Mouse (Mus musculus) C2C12 (cell line): ENCODE data around the gene Omg. TPM values are rescaled to one million over a fixed set of nuclear protein-coding genes. Genes with fewer than 3 reads are reported as not detected.

ENCODE experiments used
- H3K27me3 ChIP-seq: one replicate; pipeline ENCODE4 v1.6.1; 2011; ENCODE audit not compliant: control insufficient read depth, insufficient read depth, insufficient read length
- H3K36me3 ChIP-seq: one replicate; pipeline ENCODE4 v1.6.1; 2011; ENCODE audit not compliant: control insufficient read depth, insufficient read depth
- H3K4me3 ChIP-seq: one replicate; pipeline ENCODE4 v1.5.1; 2011; ENCODE audit warnings: mild to moderate bottlenecking, control low read depth; ENCODE audit not compliant: poor library complexity, insufficient read depth, severe bottlenecking
- H3K79me2 ChIP-seq: one replicate; pipeline ENCODE4 v1.6.1; 2011; ENCODE audit not compliant: control insufficient read depth, insufficient read depth
- H3K79me3 ChIP-seq: one replicate; pipeline ENCODE4 v1.6.1; 2011; ENCODE audit warnings: low read depth, control low read depth
- H3ac ChIP-seq: one replicate; pipeline ENCODE3; 2011; ENCODE audit warnings: low read depth; ENCODE audit not compliant: control insufficient read depth, insufficient read length
- CEBPB ChIP-seq: IDR thresholded peaks from one replicate; pipeline ENCODE4 v1.6.1; 2011; ENCODE audit warnings: low read depth, mild to moderate bottlenecking, control low read depth, moderate library complexity
- CTCF ChIP-seq: IDR thresholded peaks from one replicate; pipeline ENCODE4 v1.5.1; 2011; ENCODE audit not compliant: control insufficient read depth, insufficient read depth, insufficient read length
- FOSL1 ChIP-seq: IDR thresholded peaks from one replicate; pipeline ENCODE4 v1.8.0; 2011; ENCODE audit warnings: mild to moderate bottlenecking, low read length; ENCODE audit not compliant: poor library complexity, insufficient read depth, severe bottlenecking
- MAX ChIP-seq: IDR thresholded peaks from one replicate; pipeline ENCODE4 v1.6.1; 2011; ENCODE audit warnings: mild to moderate bottlenecking, control low read depth
- MYOD1 ChIP-seq: IDR thresholded peaks from one replicate; pipeline ENCODE4 v1.6.1; 2011; ENCODE audit warnings: low read depth; ENCODE audit not compliant: control insufficient read depth, insufficient read length
- MYOG ChIP-seq: IDR thresholded peaks from one replicate; pipeline ENCODE4 v1.6.1; 2011; ENCODE audit not compliant: control insufficient read depth, insufficient read length; ENCODE audit errors: extremely low read depth
- USF1 ChIP-seq: IDR thresholded peaks from one replicate; pipeline ENCODE4 v1.6.1; 2011; ENCODE audit warnings: low read depth, mild to moderate bottlenecking, control low read depth, moderate library complexity
- polyA plus RNA-seq: library from polyadenylated mRNA; unstranded; fragments of >200 nt; fragmentation: generic; extraction: Trizol; gene quantifications from one replicate; pipeline ENCODE4 v1.2.1, GENCODE M21; 2012; ENCODE audit warnings: missing spikeins

Omg gene
- polyA plus RNA-seq, 1 experiment = 0.16 TPM

- Histone ChIP-seq H3K79me3 (no peaks in the 10 kb centered on the region), H3ac (no peak overlapping the region), H3K79me2 (peaks cover 27% of the 10 kb centered on the region), H3K27me3 (no peaks in the 10 kb centered on the region), H3K4me3 (no peak overlapping the region), H3K36me3 (peaks cover 40% of the 10 kb centered on the region)
- TF ChIP-seq USF1 (no peak), MYOG (no peak), CTCF (no peak), MAX (no peak), CEBPB (no peak), MYOD1 (no peak), FOSL1 (no peak)
Measured at GRCm38 (mm10) chr11:79531485-79531884, 27.6 kb upstream of the Omg start.

- Histone ChIP-seq H3K79me3 (no peaks in the 10 kb centered on the region), H3K79me2 (peaks cover 27% of the 10 kb centered on the region), H3ac (peak overlapping the region; percentile 3), H3K36me3 (peaks cover 40% of the 10 kb centered on the region), H3K27me3 (no peaks in the 10 kb centered on the region), H3K4me3 (no peak overlapping the region)
- TF ChIP-seq MYOD1 (peak; percentile 29), MAX (no peak)
Measured at GRCm38 (mm10) chr11:79530774-79531173, 26.9 kb upstream of the Omg start.

GRCm38 (mm10) chr11:79530333-79530761 lies 26.5 kb upstream of the Omg start, which contains the start of the genes Evi2 and Evi2a:
Evi2 (minus strand) TSS chr11:79530589.
Evi2a (minus strand) TSS chr11:79530609.
- Histone ChIP-seq H3K4me3 (peak within 1 kb of the TSS; percentile 21), H3K79me2 (peaks cover 31% of the 10 kb centered on the region), H3K36me3 (peaks cover 40% of the 10 kb centered on the region), H3ac (peak within 1 kb of the TSS; percentile 63), H3K27me3 (no peaks in the 10 kb centered on the region), H3K79me3 (no peaks in the 10 kb centered on the region)
- peak; percentile 28 for TF ChIP-seq FOSL1
- peak; percentile 92 for TF ChIP-seq MYOD1
- TF ChIP-seq MAX = peak; percentile 52
- TF ChIP-seq USF1 = no peak

GRCm38 (mm10) chr11:79529736-79530135 lies 25.9 kb upstream of the Omg start:
- Histone ChIP-seq H3ac (peak overlapping the region; percentile 63), H3K36me3 (peaks cover 45% of the 10 kb centered on the region), H3K27me3 (no peaks in the 10 kb centered on the region), H3K79me3 (no peaks in the 10 kb centered on the region), H3K79me2 (peaks cover 35% of the 10 kb centered on the region), H3K4me3 (peak overlapping the region; percentile 21)
- TF ChIP-seq FOSL1 (no peak), CEBPB (no peak), CTCF (no peak), MYOG (no peak), MAX (no peak), MYOD1 (no peak), USF1 (no peak)

GRCm38 (mm10) chr11:79529226-79529625 lies 25.3 kb upstream of the Omg start:
- no peak overlapping the region for H3K4me3 ChIP-seq
- H3ac ChIP-seq = no peak overlapping the region
- H3K79me2 ChIP-seq = peaks cover 35% of the 10 kb centered on the region
- TF ChIP-seq CEBPB (no peak), CTCF (no peak), MYOD1 (no peak), MYOG (no peak), MAX (no peak), FOSL1 (no peak), USF1 (no peak)
- no peaks in the 10 kb centered on the region for H3K79me3 ChIP-seq
- H3K27me3 ChIP-seq = no peaks in the 10 kb centered on the region
- peaks cover 48% of the 10 kb centered on the region for H3K36me3 ChIP-seq

GRCm38 (mm10) chr11:79528601-79529000 lies 24.7 kb upstream of the Omg start:
- TF ChIP-seq CTCF (no peak), FOSL1 (no peak), USF1 (no peak), CEBPB (no peak), MYOG (no peak), MYOD1 (no peak), MAX (no peak)
- no peaks in the 10 kb centered on the region for H3K79me3 ChIP-seq
- peaks cover 48% of the 10 kb centered on the region for H3K36me3 ChIP-seq
- no peak overlapping the region for H3ac ChIP-seq
- no peaks in the 10 kb centered on the region for H3K27me3 ChIP-seq
- no peak overlapping the region for H3K4me3 ChIP-seq
- H3K79me2 ChIP-seq = peaks cover 35% of the 10 kb centered on the region
